Mouse (Mus musculus): ENCODE measurements around the gene Zc3h12c.
A peak's percentile ranks its signal among the peaks of the same experiment; 100 is the strongest.
"Not testable (repeated sequence)": the region's sequence is repeated elsewhere in the genome, so short reads cannot be mapped to it uniquely, and the experiment has no call there.

Zc3h12c gene

DNA sequence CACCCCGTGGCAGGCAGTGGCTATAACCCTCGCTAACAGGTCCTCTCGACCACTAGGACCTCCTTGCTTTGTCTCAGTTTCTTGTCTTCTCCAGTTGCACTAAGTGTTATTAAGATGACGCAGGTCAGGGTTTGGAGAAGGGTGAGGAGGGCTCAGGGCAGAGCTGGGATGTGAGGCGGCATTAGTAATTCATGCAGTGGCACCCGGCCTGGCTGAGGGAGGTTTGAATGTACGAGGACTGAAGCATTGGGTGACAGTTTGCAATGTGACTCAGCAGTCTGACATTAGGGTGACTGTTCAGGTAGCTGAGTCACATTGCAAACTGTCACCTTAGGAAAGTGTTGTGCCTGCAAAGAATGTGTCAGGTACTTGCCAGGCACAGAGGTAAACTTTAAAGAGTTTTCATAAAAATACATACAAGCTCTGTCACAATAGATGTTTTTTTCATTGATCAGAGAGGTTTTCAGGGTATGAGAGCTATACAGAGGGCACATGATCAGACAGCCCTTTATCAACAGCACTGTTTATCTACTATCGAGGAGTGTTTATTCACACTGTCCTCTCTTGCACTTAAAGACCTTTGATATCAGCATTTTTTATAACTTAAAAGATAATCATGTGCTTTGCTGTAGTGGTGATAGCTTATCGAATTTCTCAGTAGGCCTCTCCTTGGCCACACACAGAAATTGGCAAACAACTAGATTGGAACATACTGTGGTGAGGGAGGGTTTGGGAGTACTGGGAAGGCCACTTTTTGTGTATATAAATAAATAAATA is 64.7 kb downstream of the Zc3h12c start:
- no peak for DNase-seq (ENCODE audit: extremely low spot score, low spot score)

DNA sequence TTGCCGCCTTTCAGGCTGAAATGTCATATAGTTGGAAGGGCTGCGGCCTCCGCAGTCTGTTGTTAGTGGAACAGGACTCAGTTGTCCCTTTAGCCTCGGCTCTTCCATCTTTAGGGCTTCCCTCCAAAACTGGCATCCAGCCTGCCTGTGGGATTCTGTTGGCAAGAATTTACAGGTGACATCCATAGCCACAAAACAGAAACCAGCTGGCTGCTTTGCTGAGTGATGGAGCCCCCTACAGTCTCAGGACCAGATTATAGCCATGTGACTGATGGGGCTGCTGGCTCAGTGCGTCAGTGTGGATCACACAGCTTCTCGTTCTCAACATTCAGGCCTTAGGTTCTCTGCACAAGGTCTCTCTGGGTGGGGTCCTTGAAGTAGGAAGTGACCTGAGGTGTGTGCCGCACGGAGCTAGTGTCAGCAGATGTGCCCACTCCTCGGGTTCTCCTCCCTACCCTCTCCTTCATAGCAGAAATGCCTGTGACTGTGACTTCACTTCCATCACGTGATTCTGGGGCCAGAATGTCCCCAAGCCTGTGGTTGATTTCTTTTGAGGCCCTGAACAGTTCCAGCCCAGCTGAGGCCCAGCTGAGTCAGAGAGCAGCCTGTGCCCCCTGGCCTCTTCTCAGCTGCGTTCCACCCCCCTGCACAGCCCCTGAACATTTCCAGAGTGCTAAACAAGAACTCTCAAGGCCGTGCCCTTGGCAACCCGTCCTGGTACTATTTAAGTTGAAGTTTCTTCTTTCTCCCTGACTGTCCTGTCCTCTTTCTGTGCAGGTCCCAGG is 66.1 kb downstream of the Zc3h12c start:
- DNase-seq (ENCODE audit: extremely low spot score, low spot score) = no peak

DNA sequence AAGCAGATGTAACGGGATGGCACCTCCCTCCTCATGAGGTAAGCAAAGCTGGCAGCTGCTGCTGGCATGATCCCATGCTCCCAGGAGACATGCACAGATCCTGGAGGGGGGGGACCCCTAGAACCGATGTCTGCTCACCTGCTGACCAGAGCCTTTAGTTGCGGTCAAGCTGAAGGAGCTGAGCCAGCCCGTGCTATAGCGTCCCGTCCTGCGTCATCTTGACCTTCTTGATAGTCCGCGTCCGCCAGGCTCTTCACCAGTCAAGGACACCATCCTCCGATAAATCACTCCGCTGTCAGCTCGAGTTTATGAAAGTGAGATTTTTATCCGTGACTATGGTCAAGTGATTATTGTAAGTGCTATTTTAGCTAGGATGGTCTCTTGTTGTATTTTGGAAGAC is 67.9 kb downstream of the Zc3h12c start:
- DNase-seq (ENCODE audit: extremely low spot score, low spot score) = no peak

DNA sequence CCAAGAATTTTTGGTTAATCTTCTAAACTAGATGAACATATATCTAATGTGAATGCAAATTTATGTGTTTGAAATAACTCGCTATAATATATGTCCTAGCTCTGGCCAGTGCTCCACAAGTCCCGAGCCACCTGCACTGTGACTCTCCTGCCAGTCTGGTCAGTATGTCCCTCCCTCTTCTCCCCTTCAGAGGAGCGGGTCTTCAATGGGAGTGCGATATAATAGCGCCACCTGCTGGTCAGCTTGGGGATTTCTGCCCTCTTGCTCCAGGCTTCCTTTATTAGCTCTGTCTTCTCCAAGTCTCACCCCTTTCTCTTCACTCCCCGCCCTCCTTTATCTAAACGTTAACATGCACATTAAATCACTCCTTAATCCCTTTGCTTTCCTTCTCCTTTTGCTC is 69.8 kb downstream of the Zc3h12c start:
- DNase-seq (ENCODE audit: extremely low spot score, low spot score) = peak; percentile 86

DNA sequence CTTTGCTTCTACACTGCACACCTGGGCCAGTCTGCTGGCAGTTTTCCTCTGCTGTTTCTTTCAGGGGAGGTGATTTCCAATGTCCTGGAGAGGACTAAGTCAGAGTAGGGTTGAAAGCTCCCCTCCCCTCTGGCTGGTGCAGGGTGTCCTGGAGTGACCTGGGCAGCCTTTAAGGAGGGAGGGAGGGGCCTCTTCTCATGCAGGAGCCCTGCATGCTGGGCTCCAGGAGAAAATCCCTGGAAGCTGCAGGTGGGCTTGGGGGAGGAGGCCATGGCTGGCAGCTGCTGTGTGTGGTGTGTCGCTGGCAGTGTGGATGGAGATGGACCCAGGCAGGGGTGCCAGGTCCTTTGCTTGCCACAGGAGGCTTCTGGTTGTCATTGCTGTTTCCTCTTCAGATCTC is 71.0 kb downstream of the Zc3h12c start:
- DNase-seq (ENCODE audit: extremely low spot score, low spot score) = no peak

DNA sequence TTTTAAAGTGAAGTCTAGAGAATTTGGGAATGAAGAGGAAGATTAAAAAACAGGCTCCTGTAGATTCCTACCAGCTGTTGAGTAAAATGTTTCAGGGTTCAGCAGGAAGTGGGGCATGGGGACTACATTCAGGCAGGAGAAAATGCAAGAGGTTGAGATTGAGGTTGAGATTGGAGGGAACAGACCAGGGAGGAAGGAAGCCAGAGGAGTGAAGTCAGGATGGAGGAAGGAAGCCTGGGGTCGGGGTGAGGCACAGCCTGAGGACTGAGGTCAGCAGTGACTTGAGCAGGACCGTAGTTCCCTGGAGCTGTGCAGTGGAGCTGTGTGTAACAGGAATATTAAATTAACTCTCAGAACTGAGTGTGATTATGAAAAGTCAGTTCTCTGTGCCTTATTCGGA is 72.7 kb downstream of the Zc3h12c start:
- DNase-seq (ENCODE audit: extremely low spot score, low spot score) = no peak

DNA sequence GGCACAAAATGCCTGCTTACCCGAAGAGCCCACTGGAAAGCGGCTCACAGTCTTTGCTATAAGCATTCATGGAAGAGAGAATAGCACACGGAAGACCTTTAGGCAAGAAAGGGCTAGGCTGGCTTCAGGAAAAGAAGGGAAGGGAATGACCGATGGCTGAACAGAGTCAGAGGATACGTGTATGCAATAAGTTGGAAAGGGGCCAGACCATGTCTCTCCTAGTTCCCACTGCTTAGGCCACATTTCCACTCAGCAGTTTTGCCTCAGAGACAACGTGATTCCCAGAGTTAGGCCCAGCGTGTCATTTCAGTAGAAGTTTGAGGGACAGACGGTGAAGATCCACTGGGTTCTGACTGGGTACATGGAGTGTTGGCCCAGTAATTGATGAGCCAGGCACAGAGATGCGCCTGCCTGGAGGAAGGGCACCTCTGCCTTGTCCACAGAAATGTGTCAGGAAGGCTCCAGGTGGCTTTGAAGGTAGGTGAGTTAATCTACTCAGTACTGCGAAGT is 73.8 kb downstream of the Zc3h12c start:
- DNase-seq (ENCODE audit: extremely low spot score, low spot score) = no peak

DNA sequence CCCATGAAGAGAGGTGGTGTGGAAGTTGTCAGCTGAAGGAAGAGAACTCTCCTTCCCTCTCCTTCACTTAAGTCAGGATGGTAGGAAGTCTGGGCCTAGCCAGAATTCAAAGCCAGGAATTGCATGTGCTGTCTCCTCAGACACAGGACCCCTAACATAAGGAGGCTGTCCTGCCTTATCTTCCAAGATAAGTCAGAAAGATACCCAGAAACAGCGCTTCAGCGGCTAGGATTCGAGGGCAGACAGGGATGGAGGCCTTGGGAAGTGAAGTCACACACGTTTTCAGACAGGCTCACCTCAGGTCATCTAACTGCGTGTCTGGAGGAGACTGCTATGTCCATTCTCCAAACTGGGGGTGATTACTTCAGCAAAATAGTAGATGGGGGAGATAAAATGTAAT is 74.4 kb downstream of the Zc3h12c start:
- DNase-seq (ENCODE audit: extremely low spot score, low spot score) = no peak

DNA sequence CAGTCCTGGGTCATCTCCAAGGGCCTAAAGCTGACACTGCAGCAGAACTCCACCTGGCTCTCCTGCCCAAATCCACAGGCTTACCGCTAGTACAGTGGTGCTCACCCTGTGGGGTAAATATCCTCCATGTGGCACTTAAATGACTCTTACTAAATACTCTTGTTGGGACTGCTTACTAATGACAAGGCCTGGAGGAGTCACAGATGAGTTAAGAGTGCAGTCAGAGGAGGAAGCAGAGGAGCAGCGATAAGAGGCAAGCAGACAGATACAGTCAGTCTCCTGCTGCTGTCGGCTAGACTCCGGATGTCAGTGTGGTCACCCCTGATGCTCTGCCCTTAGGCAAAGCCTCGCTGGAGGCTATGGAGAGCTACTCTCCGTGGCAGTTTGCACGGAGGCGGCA is 75.3 kb downstream of the Zc3h12c start:
- no peak for DNase-seq (ENCODE audit: extremely low spot score, low spot score)

DNA sequence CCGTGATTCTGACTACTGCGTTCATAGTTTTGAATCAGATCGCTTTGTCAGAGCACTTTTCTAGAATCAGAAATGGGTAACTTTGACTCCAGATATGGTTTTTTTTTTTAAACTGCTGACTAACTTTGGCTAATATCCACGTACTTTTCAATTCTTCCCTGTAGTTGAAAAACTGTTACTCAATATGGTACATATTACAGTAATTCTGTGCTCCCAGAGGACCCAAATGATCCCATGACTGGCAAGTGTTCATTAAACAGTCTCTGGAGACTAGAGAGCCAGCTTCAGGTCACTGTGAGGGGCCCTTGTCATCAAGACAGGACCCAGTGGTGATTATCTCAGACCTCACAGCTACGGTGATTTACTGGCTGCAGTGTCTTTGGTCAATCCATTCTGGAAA is 76.1 kb downstream of the Zc3h12c start:
- DNase-seq (ENCODE audit: extremely low spot score, low spot score) = no peak

DNA sequence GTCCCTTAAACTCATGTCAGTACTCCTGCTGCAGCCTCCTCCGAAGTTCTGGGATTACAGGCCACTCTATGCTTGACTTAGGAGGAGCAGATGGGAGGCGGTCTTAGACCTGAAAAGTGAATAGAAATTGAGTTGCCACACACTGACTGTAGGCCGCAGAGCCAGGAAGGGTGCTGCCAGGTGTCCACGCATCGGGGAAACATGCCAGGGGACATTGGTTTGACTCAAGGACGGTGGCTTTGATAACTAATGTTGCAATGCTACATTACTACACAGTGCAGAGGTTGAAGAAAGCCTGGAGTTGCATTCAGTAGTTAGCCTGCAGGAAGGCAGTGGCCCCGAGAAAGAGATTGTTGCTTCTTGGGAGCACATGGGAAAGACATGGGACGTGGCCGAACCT is 76.6 kb downstream of the Zc3h12c start:
- no peak for DNase-seq (ENCODE audit: extremely low spot score, low spot score)

DNA sequence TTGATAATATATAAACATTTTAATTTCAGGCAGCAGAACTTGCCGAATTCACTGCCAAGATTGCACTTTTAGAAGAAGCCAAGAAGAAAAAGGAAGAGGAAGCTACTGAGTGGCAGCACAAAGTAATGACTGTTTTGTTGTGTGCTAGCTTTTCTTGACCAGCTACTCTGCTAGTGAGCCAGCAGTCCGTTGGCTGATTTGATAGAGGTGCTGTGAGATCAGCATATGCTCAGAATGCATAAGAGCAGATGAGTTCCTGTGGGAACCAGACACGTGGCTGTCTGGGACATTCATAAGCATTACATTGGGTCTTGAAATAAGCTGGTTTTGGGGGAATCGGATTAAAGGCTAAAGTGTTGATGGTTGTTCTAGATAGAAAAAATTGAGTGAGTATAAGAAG is 86.0 kb downstream of the Zc3h12c start:
- DNase-seq (ENCODE audit: extremely low spot score, low spot score) = no peak

DNA sequence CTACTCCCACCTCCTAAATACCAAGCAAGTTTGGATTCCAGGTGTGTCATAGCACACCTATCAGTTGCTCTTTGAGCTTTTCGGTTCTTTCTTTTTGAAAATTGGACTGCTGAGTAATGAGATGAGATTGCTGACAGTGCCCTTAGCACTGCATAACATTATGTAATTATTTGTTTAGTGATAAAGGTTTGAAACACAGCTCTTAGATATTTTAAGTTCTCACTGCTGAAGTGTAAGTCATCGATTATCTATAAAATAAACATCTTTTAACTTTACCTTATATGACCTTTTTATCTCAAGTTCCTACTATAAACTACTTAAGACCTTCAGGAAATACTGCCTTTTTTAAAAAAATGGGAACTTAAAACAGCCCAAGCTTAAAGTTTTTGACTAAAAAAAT is 86.4 kb downstream of the Zc3h12c start:
- no peak for DNase-seq (ENCODE audit: extremely low spot score, low spot score)

DNA sequence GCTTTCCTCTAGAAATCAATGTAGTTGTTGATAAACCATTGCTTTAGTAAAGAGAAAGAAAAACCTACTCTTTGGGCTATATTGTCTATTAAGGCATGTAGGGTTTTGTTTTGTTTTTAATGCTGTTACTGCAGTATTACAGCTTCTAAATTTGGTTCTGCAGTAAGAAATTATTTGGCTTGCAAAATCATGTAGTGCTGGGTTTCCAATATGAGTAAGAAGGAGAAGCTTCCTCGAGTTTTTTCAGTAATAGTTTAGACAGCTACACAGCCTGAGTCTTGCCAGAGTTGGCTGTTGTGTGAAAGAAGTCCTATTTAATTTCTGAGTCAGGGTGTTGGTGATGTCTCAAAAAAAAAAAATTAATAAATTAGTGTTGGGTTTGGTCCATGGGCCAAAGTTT is 90.7 kb downstream of the Zc3h12c start:
- DNase-seq (ENCODE audit: extremely low spot score, low spot score) = no peak

DNA sequence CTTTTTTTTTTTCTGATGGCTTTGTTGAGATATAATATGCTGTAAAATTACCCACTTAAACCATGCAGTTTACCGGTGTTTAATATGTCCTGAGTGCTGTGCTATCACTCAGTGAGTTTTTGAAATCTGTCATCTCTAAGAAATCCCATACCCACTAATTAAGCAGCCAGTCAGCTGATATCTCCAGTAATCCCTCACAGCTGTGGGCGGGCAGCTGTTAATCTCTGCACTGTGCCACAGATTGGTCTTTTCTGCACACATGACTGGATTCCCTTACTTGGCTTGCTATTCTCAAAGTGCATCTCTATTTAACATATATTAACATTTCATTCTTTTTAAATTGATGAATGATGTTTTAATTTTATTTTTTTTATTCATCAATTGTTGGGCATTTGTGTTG is 92.3 kb downstream of the Zc3h12c start:
- no peak for DNase-seq (ENCODE audit: extremely low spot score, low spot score)

DNA sequence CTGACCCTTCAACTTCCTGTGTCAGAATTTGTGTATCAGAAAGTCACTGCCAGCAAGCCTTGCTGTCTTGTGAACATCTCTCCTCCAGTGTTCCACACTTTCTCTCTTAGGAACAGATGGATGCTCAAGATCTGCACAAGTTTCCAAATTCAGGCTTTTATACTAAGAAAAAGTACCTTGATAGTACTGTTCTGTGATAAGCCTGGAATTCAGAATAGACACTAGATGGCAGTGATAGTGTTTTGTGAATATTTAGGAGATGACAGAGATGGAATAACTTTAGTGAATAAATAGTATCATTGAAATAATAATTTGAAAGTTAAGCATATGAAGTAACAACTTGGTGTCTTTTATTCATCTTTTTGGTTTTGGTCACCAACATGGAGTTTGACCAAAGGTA is 96.2 kb downstream of the Zc3h12c start:
- no peak for DNase-seq (ENCODE audit: extremely low spot score, low spot score)

DNA sequence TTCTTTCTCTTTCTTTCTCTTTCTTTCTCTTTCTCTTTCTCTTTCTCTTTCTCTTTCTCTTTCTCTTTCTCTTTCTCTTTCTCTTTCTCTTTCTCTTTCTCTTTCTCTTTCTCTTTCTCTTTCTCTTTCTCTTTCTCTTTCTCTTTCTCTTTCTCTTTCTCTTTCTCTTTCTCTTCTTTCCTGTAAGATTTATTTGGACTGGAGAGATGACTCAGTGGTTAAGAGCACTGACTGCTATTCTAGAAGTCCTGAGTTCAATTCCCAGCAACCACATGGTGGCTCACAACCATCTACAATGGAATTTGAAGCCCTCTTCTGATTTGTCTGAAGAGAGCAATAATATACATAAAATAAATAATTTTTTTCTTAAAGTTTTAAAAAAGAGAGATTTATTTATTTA is 97.0 kb downstream of the Zc3h12c start:
- DNase-seq (ENCODE audit: extremely low spot score, low spot score) = not testable (repeated sequence)

DNA sequence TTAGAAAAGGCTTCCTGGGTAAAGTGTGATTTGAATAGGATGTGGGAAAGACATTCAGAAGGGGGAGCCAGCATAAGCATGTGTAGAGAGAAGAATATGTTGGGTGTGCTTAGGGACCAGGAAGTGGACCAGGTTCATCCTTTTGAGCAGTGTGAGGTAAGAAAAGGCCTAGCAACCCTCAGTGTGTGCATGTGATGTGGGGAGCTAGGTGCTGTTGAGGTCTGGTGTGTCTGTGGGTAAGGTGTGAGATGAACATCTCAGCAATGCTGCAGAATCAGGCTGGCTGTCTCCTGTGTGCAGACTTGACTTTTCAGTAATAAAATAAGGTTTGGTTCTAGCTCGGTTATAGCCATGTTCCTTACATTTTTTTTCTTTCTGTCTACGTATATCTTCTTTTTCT is 98.3 kb downstream of the Zc3h12c start:
- no peak for DNase-seq (ENCODE audit: extremely low spot score, low spot score)

Data from neural tube, embryonic 10.5 days (tissue).